Mouse (Mus musculus) right cerebral cortex, postnatal 14 days (tissue): ENCODE measurements around the gene Sox1.

ENCODE experiments used
- DNase-seq: peaks from one replicate; pipeline ENCODE4 v3.0.0; 2022

The Sox1 gene

GRCm38 (mm10) chr8:12427886-12428799 is 33.0 kb downstream of the Sox1 start:
- no peak for DNase-seq

DNA sequence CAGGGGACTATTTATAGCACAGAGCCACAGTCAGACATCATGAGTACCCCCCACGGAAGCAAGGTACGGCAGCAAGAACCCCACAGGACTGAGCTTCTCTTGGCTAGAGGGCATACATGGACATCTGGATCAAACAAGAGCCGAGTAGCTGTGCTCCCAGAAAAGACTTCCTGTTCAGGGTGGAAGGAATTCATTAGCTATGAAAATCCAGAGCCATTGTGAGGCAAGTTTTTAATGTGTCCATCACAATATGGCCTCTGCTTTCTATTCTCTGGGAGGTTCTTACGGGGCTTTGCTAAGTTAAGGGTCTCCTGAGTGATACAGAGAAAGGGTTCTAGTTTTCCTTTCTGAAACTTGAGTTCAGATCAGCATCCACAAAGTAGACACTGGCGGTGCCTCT is 33.8 kb downstream of the Sox1 start:
- no peak for DNase-seq

DNA sequence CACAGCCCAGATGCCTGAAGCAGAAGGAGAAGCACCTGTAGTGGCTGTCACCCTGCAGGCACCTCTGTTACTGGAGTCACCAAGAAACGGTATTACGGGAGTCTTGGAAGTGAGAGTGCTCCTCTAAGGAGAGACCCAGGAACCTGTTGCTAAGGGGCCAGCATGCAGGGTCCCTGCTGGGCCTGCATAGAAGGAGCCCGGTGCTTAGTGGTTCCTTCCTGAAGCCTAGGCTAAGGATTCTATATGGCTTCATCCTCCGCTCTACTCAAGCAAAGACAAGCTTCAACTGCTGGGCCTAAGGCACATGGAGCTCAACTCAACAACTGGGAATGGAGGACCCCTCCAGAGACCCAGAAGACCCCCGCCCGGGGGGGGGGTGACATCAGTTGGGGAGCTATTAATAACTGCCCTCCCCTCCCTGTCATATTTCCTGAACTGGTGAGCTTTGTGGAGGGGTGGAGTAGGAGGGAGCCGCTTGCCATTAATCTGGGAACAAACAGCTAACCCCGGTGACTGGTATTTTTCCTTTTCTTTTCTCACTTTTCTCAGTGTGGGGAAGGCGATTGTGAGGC is 34.6 kb downstream of the Sox1 start:
- no peak for DNase-seq

DNA sequence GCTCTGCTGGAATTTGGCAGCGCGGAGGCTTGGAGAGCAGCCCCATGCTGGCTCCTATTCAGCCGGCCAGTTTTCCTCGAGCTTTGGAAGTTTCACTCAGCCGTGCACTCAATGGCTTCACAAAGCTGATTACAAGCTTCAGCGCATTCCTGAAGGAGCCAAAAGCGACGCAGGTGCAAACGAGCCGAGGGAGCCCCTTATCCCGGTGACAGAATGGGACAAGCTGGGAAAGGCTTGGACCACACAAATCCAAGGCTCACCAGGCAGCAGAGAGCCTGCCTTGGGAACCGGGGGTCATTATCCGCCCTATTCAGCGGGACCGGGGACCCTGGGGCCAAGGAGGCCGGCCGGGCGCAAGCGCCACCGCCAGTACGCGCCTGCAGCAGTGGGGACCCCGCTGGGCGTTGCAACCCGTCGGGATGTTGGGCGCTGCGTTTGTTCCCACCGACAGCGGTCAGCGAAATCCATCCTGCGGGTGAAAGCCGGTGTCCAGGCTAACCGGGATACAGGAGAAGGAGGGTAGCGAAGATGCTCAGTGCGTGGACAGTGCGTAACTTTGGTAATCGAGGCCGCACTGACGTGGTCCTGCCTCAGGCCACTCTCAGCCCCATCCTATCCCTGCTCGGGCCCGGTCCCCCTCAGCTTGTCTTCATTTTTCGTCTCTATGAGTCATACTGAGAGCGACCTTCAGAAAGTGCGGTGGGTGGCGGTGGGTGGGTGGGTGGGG is 35.2 kb downstream of the Sox1 start:
- peak; percentile 32 for DNase-seq

GRCm38 (mm10) chr8:12430900-12431737 is 36.0 kb downstream of the Sox1 start:
- no peak for DNase-seq

DNA sequence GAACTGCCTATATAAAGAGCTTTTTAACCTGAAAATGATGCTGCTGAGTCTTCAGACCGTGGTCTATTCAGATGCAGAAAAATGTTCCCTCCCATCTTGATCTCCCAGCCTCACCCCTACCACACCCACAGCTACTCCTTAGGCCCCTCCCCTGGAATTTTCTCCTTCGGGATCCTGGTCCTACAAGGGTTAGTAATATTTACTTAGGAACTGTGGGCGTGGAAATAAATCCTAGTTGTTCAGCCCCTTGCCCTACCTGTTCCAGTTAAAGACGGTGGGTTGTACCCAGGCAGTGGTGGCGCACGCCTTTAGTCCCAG is 36.6 kb downstream of the Sox1 start:
- no peak for DNase-seq

DNA sequence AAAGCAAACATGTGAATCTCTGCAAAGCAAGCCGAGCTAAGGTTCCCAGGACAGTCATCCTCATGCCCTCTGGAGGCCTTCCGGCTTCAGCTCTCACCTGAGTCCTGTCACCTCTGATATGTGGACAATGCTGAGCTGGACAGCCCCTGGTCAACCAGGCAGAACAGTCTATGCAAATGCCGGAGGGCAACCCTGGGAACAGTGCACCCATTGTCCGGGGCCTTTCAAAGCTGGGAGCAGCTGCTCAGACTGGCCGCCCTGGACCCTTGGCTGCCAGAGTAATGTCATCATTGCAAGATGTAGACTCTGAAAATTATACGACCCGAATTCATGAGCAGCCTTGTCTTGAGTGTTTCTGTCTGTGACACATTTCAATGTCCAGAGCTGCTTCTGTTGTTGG is 37.5 kb downstream of the Sox1 start:
- no peak for DNase-seq

GRCm38 (mm10) chr8:12434771-12435170 is 39.7 kb downstream of the Sox1 start:
- DNase-seq = no peak

GRCm38 (mm10) chr8:12438021-12438420 is 42.9 kb downstream of the Sox1 start:
- no peak for DNase-seq

DNA sequence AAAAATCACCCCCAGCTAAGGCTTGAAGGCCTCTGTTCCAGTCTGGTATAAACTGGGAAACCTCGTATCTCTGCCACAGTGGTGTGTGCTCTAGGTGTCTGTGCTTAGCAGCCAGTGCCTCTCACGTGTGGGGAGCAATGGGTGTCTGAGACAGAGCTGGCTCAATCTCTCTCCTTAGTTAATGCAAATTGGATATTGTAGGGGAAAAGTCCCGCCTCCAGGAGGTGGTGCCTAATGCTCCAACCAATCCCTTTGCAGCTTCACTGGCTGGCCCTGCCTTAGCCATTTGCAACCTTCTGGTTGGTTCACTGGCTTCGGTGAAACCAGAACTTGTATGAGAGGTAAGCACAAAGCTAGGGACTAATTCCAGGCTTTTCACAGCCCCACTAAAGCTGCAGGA is 43.9 kb downstream of the Sox1 start:
- DNase-seq = no peak

- DNase-seq = no peak
Measured at GRCm38 (mm10) chr8:12439846-12440245, 44.8 kb downstream of the Sox1 start.

- no peak for DNase-seq
Measured at GRCm38 (mm10) chr8:12440997-12441396, 45.9 kb downstream of the Sox1 start.

- DNase-seq = no peak
Measured at GRCm38 (mm10) chr8:12445258-12445657, 50.2 kb downstream of the Sox1 start.

GRCm38 (mm10) chr8:12445926-12446680 is 51.0 kb downstream of the Sox1 start:
- DNase-seq = no peak
